Mouse (Mus musculus) adrenal gland, postnatal 4 days (tissue): Measurements from ENCODE around the gene Gm20388. TPM values are rescaled to one million over a fixed set of nuclear protein-coding genes. Genes with fewer than 3 reads are reported as not detected.
"Not testable (repeated sequence)": the region's sequence is repeated elsewhere in the genome, so short reads cannot be mapped to it uniquely, and the experiment has no call there.

Experiments
- DNase-seq, 2 experiments: peaks; one replicate each; pipeline ENCODE4 v3.0.0; 2021 to 2022; ENCODE audit warnings: low spot score in 2 of 2, mixed read lengths in 2 of 2
- total RNA-seq, 2 experiments: library from RNA; stranded (reverse); gene quantifications; 2 replicates each; pipeline ENCODE4 v1.2.3; 2021

Gene Gm20388
- total RNA-seq, 2 experiments from 2014 or later, result 8.8 TPM; not detected in 1

- DNase-seq, result no peak
Measured at GRCm38 (mm10) chr8:123233300-123233699, 3322.7 kb downstream of the Gm20388 start.

GRCm38 (mm10) chr8:123233760-123234159 lies 3323.1 kb downstream of the Gm20388 start:
- no peak for DNase-seq

- no peak for DNase-seq
Measured at GRCm38 (mm10) chr8:123234918-123235519, 3324.4 kb downstream of the Gm20388 start.

DNA sequence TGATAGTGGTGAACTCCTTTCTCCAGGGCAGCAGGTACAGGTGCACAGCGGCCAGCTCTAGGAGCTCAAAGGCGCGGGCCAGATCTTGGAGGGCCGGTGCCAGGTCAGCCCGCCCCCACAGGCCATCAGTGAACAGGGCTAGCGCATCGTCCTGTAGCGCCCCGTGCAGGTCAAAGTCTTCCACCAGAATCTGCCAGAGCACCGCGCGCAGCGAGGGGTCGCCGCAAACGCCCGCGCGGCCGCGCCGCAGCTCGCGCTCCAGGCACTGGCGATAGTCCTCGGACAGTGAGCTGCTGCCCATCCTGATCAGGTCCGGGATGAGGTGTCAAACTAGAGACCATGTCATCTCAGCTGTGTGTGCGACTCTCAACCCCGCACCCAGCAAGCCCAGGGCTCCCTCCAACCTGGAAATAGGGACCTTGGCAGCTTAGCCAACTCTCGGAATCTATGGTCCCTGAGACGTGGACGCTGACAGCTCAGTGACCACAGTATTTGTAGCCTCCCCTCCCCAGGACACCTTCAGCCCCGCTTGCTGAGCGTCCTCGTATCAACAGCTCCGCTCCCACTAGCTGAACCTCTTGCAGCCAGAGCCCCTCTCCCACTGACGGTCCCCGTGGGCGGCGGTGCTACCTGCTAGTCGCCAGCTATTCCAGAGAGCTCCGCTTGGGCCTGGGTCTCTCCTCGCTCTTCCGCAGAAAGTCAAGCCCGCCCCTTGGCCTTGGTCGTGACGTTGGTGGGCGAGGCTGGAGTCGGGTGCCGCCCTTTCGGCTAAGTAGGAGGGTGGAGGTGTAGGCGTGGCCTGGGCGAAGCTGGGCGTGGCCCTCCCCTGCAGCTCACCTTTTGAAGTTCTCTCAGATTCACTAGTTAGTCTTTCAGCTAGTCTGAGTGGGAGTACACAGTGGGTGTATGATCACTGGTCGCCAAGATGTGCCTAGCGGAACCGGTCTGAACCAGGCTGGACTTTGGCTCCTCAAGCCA lies 3325.2 kb downstream of the Gm20388 start, which contains the start of gene Spata2l:
TSS of gene Spata2l (minus strand) at position 714 of the 978 bp plus-strand sequence.
- peak; percentile 78 for DNase-seq

DNA sequence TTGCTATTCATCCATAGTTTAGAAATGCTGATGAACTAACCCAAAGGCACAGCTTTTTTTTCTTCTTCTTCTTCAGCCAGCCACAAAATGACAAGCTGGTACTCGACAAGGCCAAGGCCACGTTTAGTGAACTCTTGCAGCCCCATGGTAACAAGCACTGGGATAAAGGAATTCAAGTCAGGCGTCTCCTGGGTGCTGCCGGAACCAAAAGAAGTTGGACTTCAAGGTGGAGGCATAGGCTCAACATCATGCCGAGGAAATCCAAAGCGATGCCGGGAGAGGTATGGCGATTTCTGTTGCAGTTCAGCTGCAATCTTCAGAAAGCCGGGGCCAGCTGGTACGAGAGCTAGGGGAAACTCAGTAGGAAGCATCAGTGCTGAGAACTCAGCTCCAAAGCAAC lies 3328.8 kb downstream of the Gm20388 start:
- DNase-seq, result no peak

DNA sequence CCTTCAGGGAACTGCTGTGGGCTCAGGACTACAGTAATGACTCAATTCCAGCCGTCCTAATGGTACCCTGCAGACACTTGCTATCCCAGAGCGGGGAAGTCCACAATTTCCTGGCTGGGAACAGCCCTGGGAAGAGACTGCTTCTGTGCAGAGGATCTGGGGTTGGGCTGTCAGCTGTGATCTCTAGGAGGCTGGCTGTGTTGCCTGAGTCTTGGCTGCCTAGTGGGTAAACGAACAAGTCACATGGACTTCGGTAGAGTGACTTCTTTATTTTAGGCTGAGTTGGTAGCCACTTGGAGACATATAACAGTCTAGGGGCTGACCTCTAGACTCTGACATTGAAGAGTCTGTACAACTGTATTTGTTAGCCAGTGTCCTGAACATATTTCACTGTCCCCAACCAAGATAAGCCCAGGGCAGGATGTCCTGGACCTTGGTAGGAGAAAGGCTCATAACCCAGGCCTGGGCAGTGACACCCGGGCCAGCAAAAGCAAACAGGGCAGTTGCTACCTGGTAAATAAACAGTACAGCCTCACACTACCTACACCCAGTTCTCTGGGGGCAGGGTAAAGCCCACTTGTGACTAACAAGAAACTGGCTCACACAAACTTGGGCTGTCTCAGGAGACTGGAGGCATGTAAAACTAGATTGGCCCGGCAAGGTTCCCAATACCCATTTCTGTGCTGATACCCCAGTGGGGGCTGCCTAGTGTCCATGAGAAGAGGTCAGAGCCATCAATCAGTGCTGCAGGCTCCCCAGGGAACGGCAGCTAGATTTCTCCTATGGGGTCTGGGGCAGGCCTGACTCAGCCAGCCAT lies 3331.7 kb downstream of the Gm20388 start:
- DNase-seq, result no peak

- DNase-seq, result no peak
Measured at GRCm38 (mm10) chr8:123243053-123243452, 3332.4 kb downstream of the Gm20388 start.

- no peak for DNase-seq
Measured at GRCm38 (mm10) chr8:123244382-123244781, 3333.7 kb downstream of the Gm20388 start.

DNA sequence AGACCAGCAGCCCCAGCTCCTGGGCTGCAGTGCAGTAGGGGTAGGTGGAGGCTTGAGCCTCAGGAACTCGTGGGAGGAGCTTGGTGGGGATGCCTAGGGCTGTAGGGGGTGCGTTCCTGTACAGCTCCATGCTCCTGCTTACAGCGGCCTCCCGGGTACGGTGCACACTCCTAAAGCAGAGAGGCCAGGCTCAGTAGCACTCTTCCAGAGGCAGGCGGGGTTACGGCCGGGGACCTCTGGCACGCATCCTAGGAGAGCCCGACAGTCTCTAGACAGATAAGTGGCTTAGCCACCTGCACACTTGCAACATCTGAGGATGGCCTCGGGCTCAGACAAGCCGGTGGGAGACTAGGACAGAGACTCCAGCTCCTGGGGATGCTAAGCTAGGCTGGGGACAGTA lies 3334.9 kb downstream of the Gm20388 start:
- no peak for DNase-seq

GRCm38 (mm10) chr8:123247748-123248147 lies 3337.1 kb downstream of the Gm20388 start:
- DNase-seq, result no peak

DNA sequence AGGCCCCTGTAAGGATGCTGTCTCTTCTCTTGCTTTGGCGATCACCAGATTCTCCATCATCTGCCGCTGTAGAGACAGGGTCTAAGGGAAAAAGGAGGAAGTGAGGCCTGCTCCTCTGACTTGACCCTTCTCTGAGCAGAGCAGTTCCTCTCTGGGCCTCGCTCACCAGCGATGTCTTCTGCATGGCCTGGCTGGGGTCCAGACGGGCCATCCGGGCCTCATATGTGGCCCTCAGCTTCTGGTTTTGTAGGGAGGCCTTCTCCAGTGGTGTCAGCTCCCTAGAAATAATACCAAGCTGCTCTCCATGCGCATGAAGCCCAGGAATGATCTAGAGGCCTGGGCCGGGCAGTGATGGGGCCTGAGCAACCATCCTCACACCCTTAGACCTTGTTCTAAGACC lies 3338.0 kb downstream of the Gm20388 start:
- no peak for DNase-seq

DNA sequence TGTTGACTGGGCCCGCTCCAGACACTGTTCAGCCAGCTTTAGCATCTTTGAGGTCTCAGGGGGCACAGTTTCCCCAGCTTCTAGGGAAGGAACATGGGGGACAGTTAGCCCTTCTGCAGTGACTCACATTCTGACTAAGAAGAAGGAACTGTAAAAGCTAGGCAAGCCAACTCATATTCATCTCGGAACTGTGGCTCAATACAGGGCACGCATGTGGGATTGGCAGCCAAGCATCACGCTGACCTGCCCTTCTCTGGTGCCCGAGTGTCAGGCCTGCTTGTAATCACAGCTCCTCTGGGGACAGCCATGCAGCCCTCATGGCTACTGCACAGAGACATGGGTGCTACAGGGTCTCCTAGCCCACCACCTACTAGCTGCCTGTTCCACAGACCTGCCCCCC lies 3340.3 kb downstream of the Gm20388 start:
- DNase-seq, result no peak

- no peak for DNase-seq
Measured at GRCm38 (mm10) chr8:123252925-123253324, 3342.3 kb downstream of the Gm20388 start.

- no peak for DNase-seq
Measured at GRCm38 (mm10) chr8:123253451-123254098, 3342.9 kb downstream of the Gm20388 start.

DNA sequence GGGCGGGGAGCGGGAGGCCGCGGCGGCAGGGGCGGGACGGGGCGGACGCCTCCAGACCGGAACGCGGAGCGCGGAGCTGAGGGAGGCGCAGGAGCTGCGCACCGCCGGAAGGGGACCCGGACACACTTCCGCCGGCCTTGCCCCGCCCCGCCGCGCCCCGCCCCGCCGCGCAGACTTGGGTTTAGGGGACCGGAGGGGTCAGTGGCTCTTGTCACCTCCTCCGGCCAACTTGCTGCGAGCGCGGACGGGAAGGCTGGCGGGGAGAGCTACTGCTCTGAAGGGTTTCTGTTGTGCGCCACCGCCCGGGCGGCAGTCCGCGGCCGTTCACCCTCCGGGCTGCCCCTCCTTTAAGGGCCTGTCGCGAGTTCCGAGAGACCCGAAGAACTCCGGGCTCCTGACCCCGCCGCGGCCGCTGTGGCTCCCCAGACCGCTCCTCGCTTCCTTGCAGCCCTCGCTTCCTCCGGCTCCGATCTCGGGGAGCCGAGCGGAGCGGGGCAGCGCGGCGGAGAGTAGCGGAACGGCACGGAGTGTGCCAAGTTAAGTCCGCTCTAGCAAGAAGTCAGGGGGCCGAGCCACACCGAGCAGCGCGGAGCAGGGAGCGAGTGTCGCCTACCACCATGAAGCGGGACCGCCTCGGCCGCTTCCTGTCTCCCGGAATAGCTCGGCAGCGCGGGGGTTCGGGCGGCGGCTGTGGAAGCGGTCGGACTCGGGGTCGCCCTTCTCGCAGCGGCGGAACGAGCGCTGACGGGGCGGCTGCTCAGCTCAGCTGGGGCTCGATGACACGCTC lies 3343.7 kb downstream of the Gm20388 start, which contains the start of the genes Zfp276 and Vps9d1:
TSS of gene Zfp276 (plus strand) at position 97 of the 787 bp plus-strand sequence.
TSS of gene Vps9d1 (minus strand) at position 250 of the 787 bp plus-strand sequence.
- DNase-seq, result peak; percentile 83 to 84

DNA sequence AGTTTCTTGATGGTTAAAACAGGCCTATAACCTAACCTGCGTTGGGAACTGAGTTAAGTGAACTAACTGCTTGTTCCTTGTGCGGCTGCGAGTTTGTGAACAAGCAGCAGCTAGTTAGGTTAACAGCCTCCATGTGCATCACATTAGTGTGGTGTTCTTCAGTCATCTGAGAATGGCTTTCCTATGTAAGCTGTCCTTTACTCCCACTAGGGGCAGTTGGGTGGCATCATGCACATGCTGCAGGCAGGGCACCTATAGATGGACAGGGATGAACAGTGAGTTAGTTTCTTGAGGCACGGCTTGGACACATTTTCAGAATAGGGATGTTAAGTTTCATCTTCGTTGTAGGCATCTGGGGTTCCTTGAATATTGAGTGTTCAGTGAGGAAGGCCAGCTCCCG lies 3344.5 kb downstream of the Gm20388 start:
- DNase-seq, result no peak

DNA sequence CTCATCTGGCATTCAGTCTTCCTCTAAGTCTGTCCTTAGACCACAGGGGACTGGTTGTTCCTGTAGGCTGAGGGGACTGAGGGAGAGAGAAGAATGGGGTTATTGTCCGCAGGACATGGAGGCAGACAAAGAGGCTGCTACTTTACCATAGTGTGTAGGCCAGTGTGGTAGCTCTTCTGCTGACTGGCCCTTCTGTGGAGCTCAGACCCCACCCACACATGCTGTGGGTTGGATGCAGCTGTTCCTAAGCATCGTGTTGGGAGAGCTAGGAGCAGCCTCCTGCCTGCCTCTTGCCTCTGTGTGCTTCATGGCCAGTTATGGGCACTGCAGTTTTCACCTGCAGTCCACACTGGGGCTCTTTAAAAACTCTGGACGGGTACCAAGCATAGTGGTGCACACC lies 3346.5 kb downstream of the Gm20388 start:
- DNase-seq, result no peak

DNA sequence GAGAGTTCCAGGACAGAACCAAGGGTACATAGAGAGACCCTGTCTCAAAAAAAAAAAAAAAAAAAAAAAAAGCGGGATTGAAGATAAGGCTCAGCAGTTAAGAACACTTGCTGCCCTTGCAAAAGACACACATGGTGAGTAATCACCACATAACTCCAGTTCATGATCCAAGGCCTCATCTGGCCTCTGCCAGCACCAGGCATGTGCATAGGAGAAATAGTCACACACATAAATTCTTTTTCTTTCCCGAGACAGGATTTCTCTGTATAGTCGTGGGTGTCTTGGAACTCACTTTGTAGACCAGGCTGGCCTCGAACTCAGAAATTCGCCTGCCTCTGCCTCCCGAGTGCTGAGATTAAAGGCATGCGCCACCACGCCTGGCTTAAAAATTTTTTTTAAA lies 3347.0 kb downstream of the Gm20388 start:
- not testable (repeated sequence) for DNase-seq

DNA sequence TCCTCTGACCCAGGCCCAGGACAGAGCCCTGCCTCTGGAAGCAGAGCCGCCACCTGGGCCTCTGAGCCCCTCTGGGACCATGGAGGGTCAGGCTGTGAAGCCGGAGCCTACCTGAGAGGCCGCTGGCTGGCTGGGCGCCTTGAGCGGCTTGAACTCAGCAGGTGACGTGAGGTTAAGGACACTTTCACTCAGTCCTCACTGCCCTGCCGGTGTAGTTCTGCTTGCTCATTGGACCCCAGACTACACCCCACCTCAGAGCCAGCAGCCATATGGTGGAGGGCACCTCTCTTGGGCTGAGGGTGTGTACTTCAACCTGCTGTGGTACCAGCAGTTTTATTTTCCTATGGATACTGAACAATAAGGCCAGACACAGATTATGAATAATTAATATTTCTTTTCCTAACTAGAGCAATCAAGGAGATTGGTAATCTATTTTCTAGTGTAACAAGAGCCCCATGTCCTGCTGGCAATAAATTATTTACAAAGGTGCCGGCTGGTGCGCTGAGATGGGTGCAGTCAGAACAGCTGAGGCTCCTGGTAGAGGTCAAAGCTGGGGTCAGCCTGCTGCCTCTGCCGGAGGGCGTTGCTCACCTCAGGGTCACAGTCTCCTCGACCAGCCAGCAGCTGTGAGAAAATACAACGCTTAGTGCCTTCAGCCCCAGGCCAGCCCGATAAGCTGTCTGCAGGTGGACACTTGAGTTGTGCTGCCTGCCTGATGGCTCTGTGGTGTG lies 3357.4 kb downstream of the Gm20388 start:
- DNase-seq, result no peak
